Mouse (Mus musculus): ENCODE measurements around the gene Tagap. TPM values are rescaled to one million over a fixed set of nuclear protein-coding genes. Genes with fewer than 3 reads are reported as not detected.
"Not testable (repeated sequence)": the region's sequence is repeated elsewhere in the genome, so short reads cannot be mapped to it uniquely, and the experiment has no call there.

The Tagap gene
- polyA plus RNA-seq, 1 experiment from 2014 or later: 0.19 TPM

- not testable (repeated sequence) for H3K27ac ChIP-seq; DNase-seq (ENCODE audit: low spot score); H3K4me3 ChIP-seq; H3K27me3 ChIP-seq (ENCODE audit: low read depth, poor library complexity, severe bottlenecking); H3K4me1 ChIP-seq; H3K9me3 ChIP-seq (replicated peaks)
- peaks cover 11% of the 10 kb centered on the region for H3K36me3 ChIP-seq
- 99% methylated on average over 9 of the region's 9 CpGs for WGBS
Measured at GRCm38 (mm10) chr17:7957242-7957641, 31.4 kb downstream of the Tagap start.

DNA sequence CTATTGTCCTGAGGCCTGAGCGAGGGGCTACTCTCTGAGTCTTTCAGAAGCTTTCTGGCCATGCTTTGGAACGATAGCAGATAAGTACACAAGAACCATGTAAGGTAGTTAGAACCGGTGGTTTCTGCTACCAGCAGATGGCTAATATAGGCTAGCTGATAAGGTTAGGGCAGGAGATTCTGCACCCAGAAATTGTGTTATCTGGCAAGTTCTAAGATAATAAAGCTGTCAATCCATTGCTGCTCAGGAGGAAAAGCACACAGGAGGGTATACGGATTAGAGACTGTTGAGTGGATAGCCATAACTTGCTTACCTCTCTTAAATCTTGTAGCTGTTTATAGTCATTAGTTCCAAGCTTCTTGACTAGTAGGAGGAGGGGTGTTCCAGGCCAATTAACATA lies 37.5 kb downstream of the Tagap start:
- H3K4me3 ChIP-seq; H3K4me1 ChIP-seq; H3K36me3 ChIP-seq; H3K27ac ChIP-seq; DNase-seq (ENCODE audit: low spot score); H3K9me3 ChIP-seq (replicated peaks); H3K27me3 ChIP-seq (ENCODE audit: low read depth, poor library complexity, severe bottlenecking): not testable (repeated sequence)
- 91% methylated on average over 4 of the region's 4 CpGs for WGBS

GRCm38 (mm10) chr17:7964398-7964797 lies 38.6 kb downstream of the Tagap start:
- 84% methylated on average over 2 of the region's 2 CpGs for WGBS
- not testable (repeated sequence) for H3K4me3 ChIP-seq; H3K27me3 ChIP-seq (ENCODE audit: low read depth, poor library complexity, severe bottlenecking); H3K4me1 ChIP-seq; H3K9me3 ChIP-seq (replicated peaks); H3K27ac ChIP-seq; H3K36me3 ChIP-seq; DNase-seq (ENCODE audit: low spot score)

DNA sequence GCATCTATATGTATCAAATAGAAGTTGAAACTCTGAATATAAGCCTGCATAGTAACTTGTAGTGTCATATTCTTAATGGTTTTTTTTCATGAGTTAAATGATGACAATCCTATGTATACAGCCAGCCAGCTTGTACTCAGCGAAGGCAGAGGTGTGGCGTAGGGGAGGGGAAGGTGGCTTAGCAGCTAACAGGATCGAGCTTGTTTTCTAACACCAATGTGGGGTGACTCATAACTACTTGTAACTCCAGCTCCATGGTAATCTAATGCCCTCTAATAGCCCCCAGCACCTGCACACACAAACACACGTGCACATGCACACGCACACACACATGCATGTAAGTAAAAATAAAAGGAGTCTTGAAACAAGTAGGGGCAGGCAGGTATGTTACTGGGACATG lies 42.7 kb downstream of the Tagap start:
- not testable (repeated sequence) for H3K4me1 ChIP-seq; H3K9me3 ChIP-seq (replicated peaks); H3K27me3 ChIP-seq (ENCODE audit: low read depth, poor library complexity, severe bottlenecking); H3K27ac ChIP-seq; H3K4me3 ChIP-seq; DNase-seq (ENCODE audit: low spot score); H3K36me3 ChIP-seq
- WGBS: 96% methylated on average over 4 of the region's 5 CpGs

DNA sequence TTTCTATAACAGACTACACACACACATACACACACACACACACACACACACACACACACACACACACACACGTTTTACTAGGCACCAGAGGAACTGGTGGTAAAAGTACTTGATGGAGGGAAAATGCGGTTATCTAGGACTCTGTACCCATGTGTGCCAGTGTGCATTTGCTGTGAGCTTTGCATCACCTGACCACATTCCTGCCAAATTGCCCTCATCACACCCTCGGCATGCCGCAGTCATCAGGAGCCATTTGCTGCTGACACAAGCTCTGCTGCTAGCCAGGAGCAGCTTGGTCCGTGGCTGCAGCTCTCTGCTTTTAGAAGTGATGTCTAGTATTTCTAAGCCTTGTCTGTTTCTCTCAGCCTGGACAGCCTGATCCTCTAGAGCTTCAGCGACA lies 44.0 kb downstream of the Tagap start:
- 53% methylated on average over 2 of the region's 6 CpGs for WGBS
- H3K27ac ChIP-seq; H3K4me3 ChIP-seq; H3K9me3 ChIP-seq (replicated peaks); DNase-seq (ENCODE audit: low spot score); H3K27me3 ChIP-seq (ENCODE audit: low read depth, poor library complexity, severe bottlenecking); H3K36me3 ChIP-seq; H3K4me1 ChIP-seq: not testable (repeated sequence)

- not testable (repeated sequence) for H3K36me3 ChIP-seq; DNase-seq (ENCODE audit: low spot score); H3K4me3 ChIP-seq; H3K4me1 ChIP-seq; H3K9me3 ChIP-seq (replicated peaks); H3K27ac ChIP-seq; H3K27me3 ChIP-seq (ENCODE audit: low read depth, poor library complexity, severe bottlenecking)
- WGBS: 94% methylated on average over 1 of the region's 2 CpGs
Measured at GRCm38 (mm10) chr17:7983484-7983883, 57.7 kb downstream of the Tagap start.

Other genes starting within 250 kb of the Tagap start
- 0.30 and 0.55 TPM in 2 replicates for gene Fndc1, start 98.7 kb upstream of the Tagap start, polyA plus RNA-seq (2016; fragmentation: Nextera tagmentation; extraction: Ambion mirVana)
- 48.8 and 53.0 TPM in 2 replicates for gene Rsph3a, start 19.6 kb downstream of the Tagap start, polyA plus RNA-seq (2016; fragmentation: Nextera tagmentation; extraction: Ambion mirVana)
- not detected in 2 replicates for gene Gm49673, start 221.8 kb downstream of the Tagap start, polyA plus RNA-seq (2016; fragmentation: Nextera tagmentation; extraction: Ambion mirVana)
- 24.0 and 27.0 TPM in 2 replicates for gene Rnaset2a, start 222.1 kb downstream of the Tagap start, polyA plus RNA-seq (2016; fragmentation: Nextera tagmentation; extraction: Ambion mirVana)
- gene Fgfr1op, start 239.5 kb downstream of the Tagap start, polyA plus RNA-seq (2016; fragmentation: Nextera tagmentation; extraction: Ambion mirVana): 54.1 and 55.2 TPM in 2 replicates

Measured in limb, embryonic 10.5 days (tissue).